Mouse (Mus musculus) midbrain, embryonic 14.5 days (tissue): ENCODE data around the gene Aqp11. TPM values are rescaled to one million over a fixed set of nuclear protein-coding genes. Genes with fewer than 3 reads are reported as not detected.

Source experiments
- ATAC-seq: fragments of 200-750 bp; cut with Nextera tagmentation; 2 replicates; pipeline ENCODE4 v1.8.0; 2017; ENCODE audit warnings: moderate number of reproducible peaks, moderate library complexity; ENCODE audit not compliant: low FRiP score, low TSS enrichment
- DNase-seq: peaks from one replicate; pipeline ENCODE4 v3.0.0-alpha.2; 2015
- H3K27ac ChIP-seq: fragments of 300-500 bp; sonication (generic); replicated peaks from 2 replicates; pipeline ENCODE4 v1.5.1; 2014; ENCODE audit warnings: mild to moderate bottlenecking, low read depth, low read length, moderate library complexity
- H3K27me3 ChIP-seq: fragments of 300-500 bp; sonication (generic); 2 replicates; pipeline ENCODE4 v1.6.1; 2014; ENCODE audit warnings: low read length, control low read depth, mixed read lengths; ENCODE audit not compliant: control insufficient read depth, insufficient read depth
- H3K36me3 ChIP-seq: fragments of 300-500 bp; sonication (generic); 2 replicates; pipeline ENCODE4 v1.6.1; 2014; ENCODE audit warnings: low read length, control low read depth; ENCODE audit not compliant: control insufficient read depth, insufficient read depth
- H3K4me1 ChIP-seq: fragments of 300-500 bp; sonication (generic); 2 replicates; pipeline ENCODE4 v1.6.1; 2014; ENCODE audit warnings: mild to moderate bottlenecking, antibody characterized with exemption, low read length, control low read depth; ENCODE audit not compliant: control insufficient read depth, insufficient read depth
- H3K4me2 ChIP-seq: fragments of 300-500 bp; sonication (generic); 2 replicates; pipeline ENCODE4 v1.6.1; 2014; ENCODE audit warnings: mild to moderate bottlenecking, low read length, moderate library complexity
- H3K4me3 ChIP-seq: fragments of 300-500 bp; sonication (generic); replicated peaks from 2 replicates; pipeline ENCODE4 v1.5.1; 2014; ENCODE audit warnings: low read depth, low read length
- H3K9ac ChIP-seq: fragments of 300-500 bp; sonication (generic); replicated peaks from 2 replicates; pipeline ENCODE4 v1.6.1; 2014; ENCODE audit warnings: mild to moderate bottlenecking, low read length, moderate library complexity
- H3K9me3 ChIP-seq: fragments of 300-500 bp; sonication (generic); 2 replicates; pipeline ENCODE4 v1.6.1; 2016; ENCODE audit warnings: low read length, control low read depth, mixed read lengths; ENCODE audit not compliant: control insufficient read depth
- WGBS: fragments of 180-500 bp; shearing (Covaris S2); extraction: QIAGEN DNeasy Blood & Tissue Kit; methylation state at CpG from one replicate; pipeline ENCODE4 v1.1.7; 2014; 5-methylcytosine and 5-hydroxymethylcytosine counted together
- polyA plus RNA-seq: library from polyadenylated mRNA; unstranded; fragments of >200 nt; fragmentation: Nextera tagmentation; extraction: Ambion mirVana; gene quantifications from 2 replicates; pipeline ENCODE4 v1.2.1, GENCODE M21; 2014

The Aqp11 gene
- polyA plus RNA-seq, 1 experiment from 2014 or later = 18.5 TPM

DNA sequence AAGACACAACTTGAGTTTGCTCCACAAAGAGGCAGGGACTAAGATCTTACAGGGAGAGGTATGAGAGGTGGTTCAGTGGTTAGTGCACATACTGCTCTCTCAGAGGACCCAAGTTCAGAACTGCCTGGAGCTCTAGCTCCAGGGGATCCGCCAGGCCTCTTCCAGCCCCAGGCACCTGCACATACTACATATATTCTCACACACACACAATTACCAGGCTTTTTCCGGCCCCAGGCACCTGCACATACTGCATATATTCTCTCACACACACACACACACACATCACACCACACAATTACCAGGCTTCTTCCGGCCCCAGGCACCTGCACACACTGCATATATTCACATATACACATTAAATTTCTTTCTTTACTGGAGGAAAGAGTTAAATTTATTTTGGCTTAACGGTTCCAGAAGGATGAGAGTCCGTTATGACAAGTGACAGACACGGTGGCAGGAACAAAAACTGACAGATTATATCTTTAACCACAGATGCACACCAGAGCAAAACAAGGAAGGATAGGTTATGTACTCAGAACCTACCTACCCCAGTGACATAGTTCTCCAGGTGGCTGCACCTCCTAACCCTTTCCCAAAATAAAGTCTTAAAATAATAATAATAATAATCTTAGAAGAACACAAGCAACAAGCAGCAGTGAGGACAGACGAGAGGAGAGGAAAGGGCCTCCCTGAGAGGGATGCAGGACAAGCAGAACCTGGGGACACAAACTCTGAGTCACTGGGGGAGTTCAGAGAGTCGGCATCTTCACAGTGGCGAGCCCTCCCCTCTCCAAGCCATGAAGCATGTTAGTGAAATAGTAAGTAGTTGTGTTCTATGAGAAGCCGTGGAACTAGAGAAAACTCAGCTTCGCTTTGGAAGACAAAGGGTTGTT, 14.2 kb downstream of the Aqp11 start:
- Histone ChIP-seq H3K27me3 (no peaks in the 10 kb centered on the region), H3K4me3 (no peak overlapping the region), H3K9ac (no peak overlapping the region), H3K9me3 (no peaks in the 10 kb centered on the region), H3K4me2 (no peak overlapping the region), H3K4me1 (peaks cover 3% of the 10 kb centered on the region; the same call in 1 of the 2 replicates), H3K27ac (no peak overlapping the region), H3K36me3 (peaks cover 37% of the 10 kb centered on the region)
- WGBS = 92% methylated on average over 11 of the region's 11 CpGs
- DNase-seq (no peak), ATAC-seq (no peak)

DNA sequence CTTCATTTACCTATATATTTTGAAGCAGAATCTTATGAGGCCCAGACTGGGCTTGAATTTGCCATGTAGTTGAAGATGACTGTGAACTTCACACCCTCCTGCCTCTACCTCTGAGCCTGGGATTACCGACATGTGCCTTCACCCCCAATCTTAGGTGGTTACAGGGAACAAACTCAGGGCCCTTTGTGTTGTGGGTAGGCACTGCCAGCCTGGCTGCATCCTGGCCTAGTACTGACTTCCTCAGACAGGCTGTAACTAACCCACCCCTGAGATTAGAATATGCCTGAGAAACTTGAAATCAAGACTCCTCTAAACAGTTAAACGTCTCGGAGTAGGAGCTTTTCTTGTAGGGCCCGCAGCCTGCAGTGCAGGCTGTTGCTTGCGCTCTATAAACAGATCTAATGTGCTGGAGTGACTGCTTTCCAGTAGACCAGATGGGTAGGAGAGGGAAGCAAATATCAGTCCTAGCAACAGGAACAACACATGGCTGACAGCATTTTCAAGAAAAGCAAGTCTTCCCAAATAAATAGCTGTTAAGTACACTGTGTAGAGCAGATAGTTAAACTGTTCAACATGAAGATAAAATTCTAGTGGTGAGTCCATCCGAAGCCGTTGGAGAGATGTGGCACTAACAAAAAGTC, 15.7 kb downstream of the Aqp11 start:
- Histone ChIP-seq H3K4me2 (no peak overlapping the region), H3K27ac (no peak overlapping the region), H3K36me3 (peaks cover 51% of the 10 kb centered on the region), H3K4me3 (no peak overlapping the region), H3K9me3 (no peaks in the 10 kb centered on the region), H3K4me1 (no peaks in the 10 kb centered on the region), H3K27me3 (no peaks in the 10 kb centered on the region), H3K9ac (no peak overlapping the region)
- 94% methylated on average over 7 of the region's 7 CpGs for WGBS
- DNase-seq = no peak
- ATAC-seq = no peak

DNA sequence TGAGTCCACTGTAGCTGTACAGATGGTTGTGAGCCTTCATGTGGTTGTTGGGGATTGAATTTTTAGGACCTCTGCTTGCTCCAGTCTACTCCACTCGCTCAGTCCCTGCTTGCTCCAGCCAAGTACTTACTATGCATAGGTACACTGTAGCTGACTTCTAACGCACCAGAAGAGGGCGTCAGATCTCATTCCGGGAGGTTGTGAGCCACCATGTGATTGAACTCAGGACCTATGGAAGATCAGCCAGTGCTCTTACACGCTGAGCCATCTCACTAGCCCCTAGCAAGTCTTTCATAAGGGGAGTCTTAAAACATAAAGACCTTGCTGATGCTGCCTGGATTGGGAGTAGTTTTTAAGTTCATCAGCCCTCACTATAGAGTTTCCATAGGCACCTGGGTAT, 18.0 kb downstream of the Aqp11 start:
- ATAC-seq = no peak
- no peaks in the 10 kb centered on the region for H3K27me3 ChIP-seq
- DNase-seq = no peak
- no peak overlapping the region for H3K9ac ChIP-seq
- 82% methylated on average over 5 of the region's 5 CpGs for whole genome bisulfite sequencing
- no peaks in the 10 kb centered on the region for H3K4me1 ChIP-seq
- H3K36me3 ChIP-seq = peaks cover 63% of the 10 kb centered on the region
- H3K27ac ChIP-seq = no peak overlapping the region
- no peak overlapping the region for H3K4me3 ChIP-seq
- H3K9me3 ChIP-seq = no peaks in the 10 kb centered on the region
- H3K4me2 ChIP-seq = no peak overlapping the region

DNA sequence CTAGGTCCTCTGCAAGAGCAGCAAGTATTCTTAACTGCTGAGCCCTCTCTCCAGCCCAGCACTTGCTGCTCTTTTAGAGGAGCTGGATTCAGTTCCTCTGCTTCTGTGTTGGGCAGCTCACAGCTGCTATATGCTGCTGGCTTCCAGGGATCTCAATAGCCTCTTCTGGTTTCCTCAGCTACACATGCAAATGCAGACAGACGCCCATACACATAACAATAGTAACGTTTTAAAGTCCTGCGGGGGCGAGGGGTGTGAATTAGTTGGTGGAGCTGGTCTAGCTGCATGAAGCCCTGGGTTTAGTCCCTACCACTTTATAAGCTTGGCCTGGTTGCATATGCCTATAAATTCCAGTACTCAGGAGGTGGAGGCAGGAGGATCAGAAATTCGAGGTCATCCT, 19.0 kb downstream of the Aqp11 start:
- Histone ChIP-seq H3K4me1 (no peaks in the 10 kb centered on the region), H3K9ac (no peak overlapping the region), H3K4me3 (no peak overlapping the region), H3K27me3 (no peaks in the 10 kb centered on the region), H3K36me3 (peaks cover 74% of the 10 kb centered on the region), H3K4me2 (no peak overlapping the region), H3K9me3 (no peaks in the 10 kb centered on the region), H3K27ac (no peak overlapping the region)
- ATAC-seq (no peak), DNase-seq (no peak)
- WGBS = 75% methylated on average over 5 of the region's 5 CpGs

DNA sequence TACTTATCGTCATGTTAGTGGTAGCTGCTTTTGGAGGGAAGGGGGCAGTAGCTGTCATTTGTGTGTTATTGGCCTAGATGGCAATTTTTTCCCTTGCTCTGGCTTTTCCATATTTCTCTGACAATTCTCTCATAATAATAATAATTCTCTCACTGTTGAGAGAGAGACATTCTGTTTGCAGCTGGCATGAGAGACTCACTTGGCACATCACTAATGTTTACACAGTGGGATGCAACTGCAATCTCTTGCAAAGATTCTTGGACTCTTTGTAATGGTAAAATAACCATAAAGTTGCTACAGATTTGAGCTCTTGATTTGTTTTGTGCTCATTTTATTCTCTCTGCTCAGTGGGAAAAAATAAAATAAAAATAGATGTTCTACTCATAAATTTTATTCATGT, 20.8 kb downstream of the Aqp11 start:
- H3K27ac ChIP-seq = no peak overlapping the region
- H3K27me3 ChIP-seq = no peaks in the 10 kb centered on the region
- DNase-seq = no peak
- 95% methylated on average over 1 of the region's 1 CpGs for WGBS
- no peak overlapping the region for H3K4me3 ChIP-seq
- ATAC-seq = no peak
- no peaks in the 10 kb centered on the region for H3K9me3 ChIP-seq
- no peak overlapping the region for H3K9ac ChIP-seq
- peaks cover 81% of the 10 kb centered on the region for H3K36me3 ChIP-seq
- H3K4me1 ChIP-seq = no peaks in the 10 kb centered on the region
- no peak overlapping the region for H3K4me2 ChIP-seq

DNA sequence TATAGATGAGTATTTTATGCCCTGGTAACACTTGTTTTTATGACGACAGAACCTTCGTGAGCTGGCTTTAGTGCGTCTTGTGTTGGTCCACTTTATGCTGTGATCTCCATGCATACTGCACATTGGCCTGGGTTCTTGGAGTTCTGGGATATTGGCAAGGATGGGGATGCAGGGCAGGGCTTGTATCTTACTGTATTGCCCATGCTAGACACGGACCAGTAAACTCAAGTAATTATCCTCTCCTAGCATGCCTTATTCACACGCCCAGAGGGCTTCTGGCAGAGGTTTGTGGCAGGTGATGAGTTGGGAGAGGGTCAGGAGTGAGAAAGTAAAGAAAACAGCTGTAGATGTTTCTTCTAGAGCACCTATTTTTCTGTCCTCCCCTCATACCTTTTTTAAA, 23.4 kb downstream of the Aqp11 start:
- peaks cover 74% of the 10 kb centered on the region for H3K36me3 ChIP-seq
- H3K4me1 ChIP-seq = no peaks in the 10 kb centered on the region
- no peak overlapping the region for H3K27ac ChIP-seq
- H3K4me3 ChIP-seq = no peak overlapping the region
- H3K4me2 ChIP-seq = no peak overlapping the region
- ATAC-seq (no peak), DNase-seq (no peak)
- no peaks in the 10 kb centered on the region for H3K27me3 ChIP-seq
- no peaks in the 10 kb centered on the region for H3K9me3 ChIP-seq
- WGBS = 98% methylated on average over 5 of the region's 5 CpGs
- no peak overlapping the region for H3K9ac ChIP-seq

DNA sequence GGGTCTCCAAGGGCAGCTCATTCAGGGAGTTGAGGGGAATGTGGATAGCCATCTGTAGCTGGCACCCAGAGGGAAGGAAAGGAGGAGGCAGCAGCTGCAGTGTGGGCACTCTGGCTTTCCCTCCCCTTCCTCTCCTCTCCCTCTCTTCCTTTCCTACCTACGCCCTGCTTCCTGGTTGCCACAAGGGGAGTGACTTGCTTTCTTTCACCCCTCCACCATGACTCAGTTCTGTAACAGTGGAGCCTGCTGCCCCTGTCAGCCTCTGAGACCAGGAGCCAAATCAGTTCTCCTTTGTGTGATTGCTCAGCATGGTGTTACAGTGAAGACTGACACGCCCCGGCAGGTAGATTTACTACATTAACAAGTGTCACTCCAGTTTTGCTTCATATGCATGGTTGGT, 28.9 kb downstream of the Aqp11 start:
- no peak overlapping the region for H3K4me3 ChIP-seq
- no peak overlapping the region for H3K9ac ChIP-seq
- DNase-seq (no peak), ATAC-seq (no peak)
- no peak overlapping the region for H3K4me2 ChIP-seq
- no peaks in the 10 kb centered on the region for H3K27me3 ChIP-seq
- H3K27ac ChIP-seq = no peak overlapping the region
- 92% methylated on average over 3 of the region's 3 CpGs for WGBS
- H3K9me3 ChIP-seq = no peaks in the 10 kb centered on the region
- peaks cover 30% of the 10 kb centered on the region for H3K36me3 ChIP-seq
- H3K4me1 ChIP-seq = no peaks in the 10 kb centered on the region

DNA sequence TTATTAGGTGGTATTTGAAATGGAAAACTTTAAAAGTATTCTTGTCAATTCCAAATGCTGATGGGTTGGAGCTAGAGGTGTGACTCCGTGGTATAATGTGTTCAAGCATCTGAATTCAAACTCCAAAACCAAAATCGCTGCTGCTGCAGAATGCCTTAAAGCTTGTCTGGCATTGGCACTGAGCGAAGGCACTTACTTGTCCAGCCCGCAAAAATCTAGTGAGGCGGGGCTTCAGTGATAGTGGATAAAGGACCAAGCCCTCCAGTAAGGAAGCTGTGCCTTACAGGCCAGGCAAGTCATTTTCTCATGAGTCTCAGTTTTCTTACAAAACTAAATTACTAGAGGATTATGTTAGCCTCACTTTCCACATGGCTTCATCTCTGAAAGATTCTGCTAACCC, 30.3 kb downstream of the Aqp11 start:
- no peak for ATAC-seq

DNA sequence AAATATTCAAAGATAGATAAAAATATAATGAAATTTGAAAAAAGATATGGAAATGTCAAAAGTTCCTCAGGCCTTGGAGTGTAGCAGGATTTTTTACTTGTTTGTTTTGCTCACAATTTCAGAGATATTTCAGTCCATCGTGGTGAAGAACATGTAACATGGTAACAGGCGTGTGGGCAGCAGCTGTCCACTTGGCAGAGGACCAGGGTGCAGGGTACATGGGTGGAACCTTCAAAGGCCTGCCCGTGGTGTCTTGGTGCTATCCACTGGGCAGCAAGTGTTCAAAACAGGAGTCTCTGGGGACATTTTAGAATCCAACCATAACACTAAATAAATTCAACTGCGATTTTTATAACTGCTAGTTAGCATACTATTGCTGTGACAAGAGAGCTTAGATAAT, 31.0 kb downstream of the Aqp11 start:
- 83% methylated on average over 4 of the region's 4 CpGs for WGBS
- Histone ChIP-seq H3K4me3 (no peak overlapping the region), H3K9me3 (no peaks in the 10 kb centered on the region), H3K27me3 (no peaks in the 10 kb centered on the region), H3K9ac (no peak overlapping the region), H3K4me2 (no peak overlapping the region), H3K27ac (no peak overlapping the region), H3K4me1 (no peaks in the 10 kb centered on the region), H3K36me3 (peaks cover 14% of the 10 kb centered on the region; the same call in 1 of the 2 replicates)
- DNase-seq (no peak), ATAC-seq (no peak)

More for the DNA sequence above, 30.3 kb downstream of the Aqp11 start:
- Histone ChIP-seq H3K9me3 (no peaks in the 10 kb centered on the region), H3K4me3 (no peak overlapping the region), H3K4me1 (no peaks in the 10 kb centered on the region), H3K9ac (no peak overlapping the region), H3K36me3 (peaks cover 21% of the 10 kb centered on the region), H3K4me2 (no peak overlapping the region), H3K27ac (no peak overlapping the region), H3K27me3 (no peaks in the 10 kb centered on the region)
- 90% methylated on average over 5 of the region's 5 CpGs for WGBS
- DNase-seq = no peak
